Mouse (Mus musculus) liver, embryonic 11.5 days (tissue): ENCODE data around the gene Cd22. TPM values are rescaled to one million over a fixed set of nuclear protein-coding genes. Genes with fewer than 3 reads are reported as not detected.
"Not testable (repeated sequence)": the region's sequence is repeated elsewhere in the genome, so short reads cannot be mapped to it uniquely, and the experiment has no call there.

ENCODE experiments used
- ATAC-seq: fragments of 200-750 bp; cut with Nextera tagmentation; replicated peaks from 2 replicates; pipeline ENCODE4 v1.8.0; 2017; ENCODE audit warnings: moderate number of reproducible peaks, mild to moderate bottlenecking, moderate TSS enrichment, moderate library complexity; ENCODE audit not compliant: low FRiP score
- DNase-seq: peaks from one replicate; pipeline ENCODE4 v3.0.0-alpha.2; 2017; ENCODE audit warnings: low spot score
- H3K27ac ChIP-seq: fragments of 300-500 bp; sonication (generic); 2 replicates; pipeline ENCODE4 v1.5.1; 2014; ENCODE audit warnings: mild to moderate bottlenecking, low read depth, low read length, control low read depth
- H3K27me3 ChIP-seq: fragments of 300-500 bp; sonication (generic); replicated peaks from 2 replicates; pipeline ENCODE4 v1.6.1; 2014; ENCODE audit warnings: low read length, mixed read lengths; ENCODE audit not compliant: control insufficient read depth, insufficient read depth
- H3K36me3 ChIP-seq: fragments of 300-500 bp; sonication (generic); 2 replicates; pipeline ENCODE4 v1.6.1; 2014; ENCODE audit warnings: mild to moderate bottlenecking, low read length, moderate library complexity, mixed read lengths; ENCODE audit not compliant: control insufficient read depth, insufficient read depth
- H3K4me1 ChIP-seq: fragments of 300-500 bp; sonication (generic); replicated peaks from 2 replicates; pipeline ENCODE4 v1.6.1; 2014; ENCODE audit warnings: low read length, mixed read lengths; ENCODE audit not compliant: control insufficient read depth, insufficient read depth
- H3K4me2 ChIP-seq: fragments of 300-500 bp; sonication (generic); 2 replicates; pipeline ENCODE4 v1.6.1; 2014; ENCODE audit warnings: mild to moderate bottlenecking, control low read depth, moderate library complexity
- H3K4me3 ChIP-seq: fragments of 300-500 bp; sonication (generic); 2 replicates; pipeline ENCODE4 v1.5.1; 2014; ENCODE audit warnings: low read depth, low read length, control low read depth
- H3K9ac ChIP-seq: fragments of 300-500 bp; sonication (generic); 2 replicates; pipeline ENCODE4 v1.6.1; 2014; ENCODE audit warnings: low read depth, low read length, control low read depth
- H3K9me3 ChIP-seq: fragments of 300-500 bp; sonication (generic); 2 replicates; pipeline ENCODE4 v1.6.1; 2016; ENCODE audit warnings: low read length, inconsistent platforms, mixed read lengths; ENCODE audit not compliant: control insufficient read depth
- WGBS: fragments of 180-500 bp; shearing (Covaris S2); extraction: QIAGEN DNeasy Blood & Tissue Kit; methylation state at CpG from one replicate; pipeline ENCODE4 v1.1.7; 2014; 5-methylcytosine and 5-hydroxymethylcytosine counted together
- polyA plus RNA-seq: library from polyadenylated mRNA; unstranded; fragments of >200 nt; fragmentation: Nextera tagmentation; extraction: Ambion mirVana; gene quantifications from 2 replicates; pipeline ENCODE4 v1.2.1, GENCODE M21; 2014

Gene Cd22
- 0.07 TPM in 1 of 2 replicates, not detected in the other for polyA plus RNA-seq

DNA sequence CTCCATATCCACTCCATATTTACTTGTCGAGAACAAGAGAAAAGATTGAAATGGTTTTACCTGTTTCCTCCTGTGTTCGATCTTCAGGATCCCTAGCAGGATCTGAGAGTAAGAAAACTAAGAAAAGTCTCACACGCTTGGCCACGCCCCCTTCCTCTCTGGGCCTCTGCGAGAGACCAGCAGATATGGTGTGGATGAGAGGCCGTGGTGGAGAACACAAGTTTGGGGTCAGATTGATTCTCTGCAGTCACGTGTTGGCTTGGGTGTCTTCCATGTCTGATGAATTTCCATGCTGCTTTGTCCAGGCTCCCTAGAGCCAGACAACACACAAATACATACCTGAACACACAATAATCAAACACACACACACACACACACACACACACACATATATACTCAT lies at the start of gene Cd22:
TSS of gene Cd22 (minus strand) at position 167 of the 400 bp plus-strand sequence.
- H3K9ac ChIP-seq = no peak within 1 kb of the TSS
- 40% methylated on average over 7 of the region's 7 CpGs for WGBS
- no peaks in the 10 kb centered on the region for H3K9me3 ChIP-seq
- H3K4me3 ChIP-seq = no peak within 1 kb of the TSS
- H3K4me2 ChIP-seq = no peak within 1 kb of the TSS
- ATAC-seq (no peak), DNase-seq (no peak)
- no peak within 1 kb of the TSS for H3K27ac ChIP-seq
- no peaks in the 10 kb centered on the region for H3K36me3 ChIP-seq
- no peaks in the 10 kb centered on the region for H3K27me3 ChIP-seq
- H3K4me1 ChIP-seq = no peaks in the 10 kb centered on the region

DNA sequence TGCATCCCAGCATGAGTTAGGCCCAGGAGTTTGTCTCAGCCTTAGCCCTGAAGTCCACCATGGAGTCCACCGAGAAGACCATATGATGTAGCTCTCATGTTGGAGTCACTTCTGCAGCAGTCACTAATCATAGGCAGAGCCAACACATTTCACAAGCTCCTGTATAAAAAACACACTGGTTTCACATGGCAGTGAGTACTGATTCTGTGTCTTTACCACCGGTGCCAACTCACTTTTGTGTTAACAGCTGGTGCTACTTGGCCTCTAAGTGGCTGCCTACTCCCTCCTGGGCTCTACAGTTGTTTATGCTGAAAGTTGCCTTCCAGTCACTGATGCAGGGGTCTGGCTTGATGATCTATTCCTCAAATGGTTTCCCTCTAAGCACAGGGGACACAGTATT lies 44.4 kb upstream of the Cd22 start, which contains the start of gene Hamp2:
TSS of gene Hamp2 (minus strand) at position 101 of the 400 bp plus-strand sequence.
- ATAC-seq, H3K36me3 ChIP-seq: not testable (repeated sequence)
- 78% methylated on average over 2 of the region's 2 CpGs for WGBS

DNA sequence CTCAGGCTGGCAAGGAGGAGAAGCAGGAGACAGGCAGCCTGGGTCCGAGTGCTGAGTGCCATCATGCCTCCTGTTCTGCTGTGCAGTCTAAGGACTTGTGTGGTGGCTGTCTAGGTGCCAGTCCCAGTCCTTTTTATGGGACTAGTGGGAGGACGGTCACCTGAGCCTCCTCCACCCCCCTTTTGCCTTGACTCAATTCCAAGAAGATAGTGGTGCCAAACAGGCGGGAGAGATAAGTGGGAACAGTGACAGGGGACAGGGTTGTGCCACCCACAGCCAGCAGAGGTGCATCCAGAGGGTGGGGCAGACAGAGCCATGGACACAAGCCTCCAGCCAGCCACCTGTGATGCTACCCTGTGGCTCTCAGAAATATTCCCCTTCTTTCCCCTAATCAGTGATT lies 43.9 kb upstream of the Cd22 start:
- 57% methylated on average over 3 of the region's 3 CpGs for WGBS

More for the DNA sequence above, 44.4 kb upstream of the Cd22 start, which contains the start of gene Hamp2:
- H3K4me1 ChIP-seq, DNase-seq, H3K4me3 ChIP-seq, H3K9me3 ChIP-seq, H3K4me2 ChIP-seq, H3K27me3 ChIP-seq, H3K9ac ChIP-seq, H3K27ac ChIP-seq: not testable (repeated sequence)

DNA sequence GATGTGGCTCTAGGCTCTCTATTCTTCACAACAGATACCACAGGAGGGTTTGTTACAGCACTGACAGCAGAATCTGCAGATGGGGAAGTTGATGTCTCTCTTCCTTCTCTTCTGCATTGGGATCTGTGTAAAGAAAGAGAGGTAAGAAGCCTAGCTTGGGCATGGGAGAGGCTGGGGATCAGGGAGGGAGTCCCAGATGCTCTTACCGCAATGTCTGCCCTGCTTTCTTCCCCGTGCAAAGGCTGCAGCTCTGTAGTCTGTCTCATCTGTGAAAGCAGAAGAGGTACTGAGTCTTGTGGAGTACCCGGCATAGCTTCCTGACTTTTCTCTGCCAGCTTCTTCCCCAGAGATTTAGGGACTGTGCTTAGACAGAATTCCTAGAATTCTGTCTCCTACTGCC lies 42.3 kb upstream of the Cd22 start:
- H3K36me3 ChIP-seq, H3K27ac ChIP-seq, H3K27me3 ChIP-seq, H3K9ac ChIP-seq, H3K4me1 ChIP-seq, DNase-seq, ATAC-seq, H3K4me2 ChIP-seq, H3K9me3 ChIP-seq, H3K4me3 ChIP-seq: not testable (repeated sequence)
- 46% methylated on average over 3 of the region's 3 CpGs for WGBS

More for the DNA sequence above, 43.9 kb upstream of the Cd22 start:
- DNase-seq (no peak), ATAC-seq (no peak)
- H3K9ac ChIP-seq = no peak overlapping the region
- H3K9me3 ChIP-seq = no peaks in the 10 kb centered on the region
- no peak overlapping the region for H3K4me3 ChIP-seq
- H3K4me2 ChIP-seq = no peak overlapping the region
- H3K27ac ChIP-seq = no peak overlapping the region
- H3K36me3 ChIP-seq = no peaks in the 10 kb centered on the region
- no peaks in the 10 kb centered on the region for H3K4me1 ChIP-seq
- no peaks in the 10 kb centered on the region for H3K27me3 ChIP-seq

DNA sequence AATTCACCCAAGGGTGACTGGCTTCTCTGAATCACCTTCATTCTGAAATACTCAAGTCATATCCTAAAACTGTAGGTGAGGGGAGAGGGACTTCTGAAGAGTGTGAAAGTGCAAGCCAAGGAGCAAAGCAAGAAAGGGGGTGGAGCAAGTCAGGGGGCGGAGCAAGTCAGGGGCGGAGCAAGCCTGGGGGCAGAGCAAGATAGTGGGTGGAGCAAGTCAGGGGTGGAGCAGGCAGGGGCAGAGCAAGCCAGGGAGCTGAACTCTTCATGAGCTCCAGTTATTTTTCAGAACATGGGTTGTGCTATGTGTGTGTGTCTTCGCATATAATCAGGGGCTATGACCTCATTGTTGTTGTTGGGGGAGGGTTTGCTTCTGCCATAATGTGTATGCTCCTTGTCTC lies 40.1 kb upstream of the Cd22 start:
- no peaks in the 10 kb centered on the region for H3K4me1 ChIP-seq
- WGBS = 46% methylated on average over 3 of the region's 3 CpGs
- H3K9me3 ChIP-seq = no peaks in the 10 kb centered on the region
- H3K27ac ChIP-seq = no peak overlapping the region
- no peak overlapping the region for H3K9ac ChIP-seq
- no peaks in the 10 kb centered on the region for H3K36me3 ChIP-seq
- ATAC-seq (peak; percentile 61), DNase-seq (no peak)
- H3K27me3 ChIP-seq = no peaks in the 10 kb centered on the region
- H3K4me2 ChIP-seq = no peak overlapping the region
- H3K4me3 ChIP-seq = no peak overlapping the region

DNA sequence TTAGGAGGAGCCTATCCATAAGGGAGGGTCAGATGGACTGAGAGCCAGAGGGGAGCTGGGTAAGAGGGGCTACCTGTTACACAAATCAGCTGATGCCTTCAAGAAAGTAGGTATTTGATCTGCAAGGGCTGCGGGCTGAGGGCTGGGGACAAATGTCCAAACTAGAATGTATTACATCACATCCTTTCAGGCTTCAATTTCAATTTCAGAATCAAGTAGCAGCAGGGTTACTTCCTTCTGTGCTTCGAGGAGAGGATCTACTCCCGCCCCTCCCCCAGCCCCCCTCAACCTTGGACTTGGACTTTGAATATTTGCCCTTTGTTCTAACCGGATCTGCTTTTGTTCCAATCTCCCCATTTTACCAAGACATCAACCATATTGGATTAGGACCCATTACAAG lies 37.1 kb upstream of the Cd22 start:
- Histone ChIP-seq H3K27me3 (no peaks in the 10 kb centered on the region), H3K9me3 (no peaks in the 10 kb centered on the region), H3K4me1 (no peaks in the 10 kb centered on the region), H3K36me3 (no peaks in the 10 kb centered on the region), H3K4me3 (no peak overlapping the region), H3K27ac (no peak overlapping the region), H3K4me2 (no peak overlapping the region), H3K9ac (no peak overlapping the region)
- 41% methylated on average over 4 of the region's 4 CpGs for WGBS
- no peak for DNase-seq
- no peak for ATAC-seq

DNA sequence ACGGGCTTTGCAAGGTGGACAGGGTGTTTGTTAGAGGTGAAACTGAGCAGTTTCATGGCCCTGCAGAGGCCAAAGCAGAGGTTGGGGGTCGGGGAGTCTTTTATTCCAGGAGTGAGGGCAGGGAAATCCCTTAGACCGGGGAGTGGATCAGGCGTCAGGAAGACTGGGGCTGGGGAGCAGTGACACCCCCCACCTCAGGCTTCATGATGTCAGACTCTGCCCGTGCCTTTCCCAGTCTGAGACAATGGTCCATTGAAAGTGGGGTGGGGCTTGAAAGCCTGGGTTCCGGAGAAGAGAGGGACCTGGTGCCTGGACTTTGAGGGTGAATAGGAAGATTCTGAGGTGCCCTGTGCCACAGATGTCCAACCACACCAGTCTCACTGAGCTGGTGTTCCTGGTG lies 36.6 kb upstream of the Cd22 start:
- Histone ChIP-seq H3K4me1 (no peaks in the 10 kb centered on the region), H3K36me3 (no peaks in the 10 kb centered on the region), H3K9me3 (no peaks in the 10 kb centered on the region), H3K27me3 (no peaks in the 10 kb centered on the region), H3K4me3 (no peak overlapping the region), H3K4me2 (no peak overlapping the region), H3K9ac (no peak overlapping the region), H3K27ac (no peak overlapping the region)
- no peak for ATAC-seq
- DNase-seq = no peak
- WGBS = 38% methylated on average over 6 of the region's 6 CpGs

DNA sequence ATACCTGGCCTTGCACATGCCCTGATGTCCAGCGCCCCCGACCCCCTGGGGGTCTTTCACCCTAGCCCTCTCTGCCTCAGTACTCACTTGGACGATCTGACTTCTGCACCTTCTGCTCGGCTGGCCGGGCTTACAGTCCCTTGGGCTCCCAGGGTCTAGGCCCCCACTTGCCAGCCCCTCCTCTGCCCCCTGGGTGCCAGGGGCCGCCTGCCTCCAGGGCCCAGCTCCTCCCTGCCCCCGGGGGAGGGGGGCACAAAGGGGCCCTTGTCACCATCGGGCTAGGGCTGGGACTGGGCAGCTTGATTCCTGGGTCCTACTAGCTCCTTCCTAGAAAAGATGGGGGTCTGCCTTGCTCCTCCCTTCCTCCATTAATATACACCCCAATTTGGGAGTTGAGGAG lies 34.6 kb upstream of the Cd22 start, which contains the start of gene Mag:
TSS of gene Mag (minus strand) at position 142 of the 400 bp plus-strand sequence.
- no peak for ATAC-seq

DNA sequence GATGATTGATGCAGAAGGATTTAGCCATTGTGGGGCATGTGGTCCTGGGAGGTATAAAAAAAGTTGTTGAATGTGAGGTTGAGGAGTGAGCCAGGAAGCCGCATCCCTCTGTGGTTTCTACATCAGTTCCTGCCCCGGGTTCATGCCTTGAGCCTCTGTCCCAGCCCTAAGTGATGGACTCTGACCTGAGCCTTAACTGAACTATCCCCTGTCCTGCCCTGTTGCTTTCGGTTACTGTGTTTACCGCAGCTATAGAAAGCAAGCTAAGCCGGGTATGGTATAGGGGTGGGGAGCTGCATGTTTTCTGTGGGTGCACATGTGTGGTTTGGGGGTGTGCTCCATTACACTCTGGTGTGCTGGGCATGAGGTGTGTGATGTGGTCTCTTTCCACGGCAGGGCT lies 29.6 kb upstream of the Cd22 start:
- ATAC-seq (peak; percentile 27; the same call in 1 of the 2 replicates), DNase-seq (no peak)
- Histone ChIP-seq H3K36me3 (no peaks in the 10 kb centered on the region), H3K4me2 (no peak overlapping the region), H3K27ac (no peak overlapping the region), H3K27me3 (peaks cover 4% of the 10 kb centered on the region; the same call in 1 of the 2 replicates), H3K9me3 (no peaks in the 10 kb centered on the region), H3K4me3 (no peak overlapping the region), H3K9ac (no peak overlapping the region), H3K4me1 (peaks cover 3% of the 10 kb centered on the region; the same call in 1 of the 2 replicates)
- WGBS = 56% methylated on average over 6 of the region's 6 CpGs

More for the DNA sequence above, 34.6 kb upstream of the Cd22 start, which contains the start of gene Mag:
- DNase-seq = no peak
- Histone ChIP-seq H3K27ac (no peak within 1 kb of the TSS), H3K27me3 (no peaks in the 10 kb centered on the region), H3K9me3 (no peaks in the 10 kb centered on the region), H3K4me1 (no peaks in the 10 kb centered on the region), H3K9ac (no peak within 1 kb of the TSS), H3K4me2 (no peak within 1 kb of the TSS), H3K36me3 (no peaks in the 10 kb centered on the region), H3K4me3 (no peak within 1 kb of the TSS)
- WGBS = 74% methylated on average over 8 of the region's 8 CpGs
